Comparison of ENCODE assay signal across 24 mouse cellular contexts in the genomic region with DNA sequence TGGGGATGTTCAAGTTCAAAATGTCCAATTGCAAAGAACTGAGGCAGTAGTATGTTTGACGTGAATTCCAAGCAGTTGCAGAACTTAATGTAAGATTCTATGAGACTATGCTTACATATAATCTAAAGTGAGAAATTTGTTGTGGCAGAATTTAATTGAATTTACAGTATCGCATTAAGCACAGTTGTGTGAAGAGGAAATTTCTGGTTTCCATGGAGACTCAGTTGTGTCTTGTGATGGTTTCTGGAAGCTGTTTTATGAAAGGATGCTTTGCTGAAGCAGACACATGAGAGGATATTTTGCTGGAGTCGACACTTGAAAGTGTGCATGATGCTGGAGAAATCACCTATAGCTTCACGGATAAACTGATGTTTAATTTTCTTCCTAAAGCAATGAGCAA. TPM values are rescaled to one million over a fixed set of nuclear protein-coding genes. Genes with fewer than 3 reads are reported as not detected.
DNase-seq lines count a peak whose midpoint lies in the region; ATAC-seq and TF ChIP-seq lines count a peak whose summit lies in the region.
"Had no signal": no experiment of that assay in that cellular context is flagged by ENCODE, and none has a peak within 500 bp of the region (broad histone marks: within the 10 kb centered on the region; RNA-seq: fewer than 3 reads in every experiment).

No protein-coding gene starts in this region.

- no peaks in the 10 kb centered on the region for H3K4me1 ChIP-seq in forebrain, embryonic 16.5 days (replicated peaks; ENCODE audit: control insufficient read depth, insufficient read depth, low read length)
- no peaks in the 10 kb centered on the region for H3K4me1 ChIP-seq in forebrain, embryonic 11.5 days (replicated peaks; ENCODE audit: control insufficient read depth, insufficient read depth, low read length)
- H3K4me1 ChIP-seq in hindbrain, postnatal 0 days (ENCODE audit: insufficient read depth, low read length) = no peaks in the 10 kb centered on the region
- no peaks in the 10 kb centered on the region for H3K4me1 ChIP-seq in hindbrain, embryonic 11.5 days (replicated peaks; ENCODE audit: control insufficient read depth, insufficient read depth, low read length)
- H3K4me1 ChIP-seq: embryonic facial prominence, embryonic 10.5 days; embryonic facial prominence, embryonic 12.5 days; forebrain, embryonic 12.5 days had no signal

- DNase-seq in forebrain, embryonic 11.5 days (ENCODE audit: low spot score) = no peak
- DNase-seq in hindbrain, postnatal 0 days (ENCODE audit: low spot score) = peak; percentile 8
- DNase-seq in hindbrain, embryonic 11.5 days (ENCODE audit: low spot score) = no peak
- peak; percentile 22 for DNase-seq in brain, adult 2 months (ENCODE audit: low read depth, low spot score)
- peak; percentile 26 for DNase-seq in brain, embryonic 14.5 days (ENCODE audit: low read depth)
- DNase-seq in heart, postnatal 4 days = no peak
- DNase-seq: adrenal gland, adult 2 months; adrenal gland, postnatal 10 days; adrenal gland, postnatal 25 days; cerebellum, adult 11 months; cerebellum, adult 18-20 months; cerebellum, adult 8-10 months; cerebellum, adult 9-11 months; cerebellum, postnatal 14 days; cerebellum, postnatal 36 days; embryo, embryonic 11 days had no signal

- H3K4me2 ChIP-seq in forebrain, embryonic 16.5 days (ENCODE audit: low read length) = no peak overlapping the region
- H3K4me2 ChIP-seq in forebrain, embryonic 11.5 days (ENCODE audit: low read depth, low read length, severe bottlenecking) = no peak overlapping the region
- H3K4me2 ChIP-seq in hindbrain, postnatal 0 days (ENCODE audit: low read depth, low read length) = no peak overlapping the region
- H3K4me2 ChIP-seq in hindbrain, embryonic 11.5 days (replicated peaks; ENCODE audit: low read depth, low read length) = no peak overlapping the region
- H3K4me2 ChIP-seq: embryonic facial prominence, embryonic 12.5 days; forebrain, embryonic 12.5 days had no signal

- no peak overlapping the region for H3K9ac ChIP-seq in forebrain, embryonic 16.5 days (replicated peaks; ENCODE audit: low read depth, low read length)
- no peak overlapping the region for H3K9ac ChIP-seq in forebrain, embryonic 11.5 days (ENCODE audit: low read length)
- no peak overlapping the region for H3K9ac ChIP-seq in hindbrain, postnatal 0 days (replicated peaks; ENCODE audit: low read length)
- H3K9ac ChIP-seq in hindbrain, embryonic 11.5 days (ENCODE audit: low read depth, low read length) = no peak overlapping the region
- H3K9ac ChIP-seq: embryonic facial prominence, embryonic 12.5 days; forebrain, embryonic 12.5 days had no signal

- no peak overlapping the region for H3K27ac ChIP-seq in forebrain, embryonic 16.5 days (ENCODE audit: low read length)
- no peak overlapping the region for H3K27ac ChIP-seq in forebrain, embryonic 11.5 days (ENCODE audit: low read depth, low read length)
- H3K27ac ChIP-seq in hindbrain, postnatal 0 days = no peak overlapping the region
- no peak overlapping the region for H3K27ac ChIP-seq in hindbrain, embryonic 11.5 days (ENCODE audit: low read depth, low read length)
- H3K27ac ChIP-seq: embryonic facial prominence, embryonic 10.5 days; embryonic facial prominence, embryonic 12.5 days; forebrain, embryonic 12.5 days had no signal

- TF ChIP-seq POLR2A in brain, embryonic 14.5 days (IDR thresholded peaks at IDR 0.05; ENCODE audit: borderline replicate concordance, extremely low read depth, insufficient read depth, insufficient read length, poor library complexity, severe bottlenecking) = no peak

- ATAC-seq in forebrain, embryonic 16.5 days = peak; percentile 50
- ATAC-seq in forebrain, embryonic 11.5 days (replicated peaks; ENCODE audit: low FRiP score) = no peak
- no peak for ATAC-seq in hindbrain, postnatal 0 days
- no peak for ATAC-seq in hindbrain, embryonic 11.5 days (ENCODE audit: low FRiP score)

- H3K27me3 ChIP-seq in forebrain, embryonic 16.5 days (replicated peaks; ENCODE audit: control insufficient read depth, insufficient read depth, low read length) = no peaks in the 10 kb centered on the region
- H3K27me3 ChIP-seq in forebrain, embryonic 11.5 days (ENCODE audit: control insufficient read depth, insufficient read depth, low read length) = no peaks in the 10 kb centered on the region
- no peaks in the 10 kb centered on the region for H3K27me3 ChIP-seq in hindbrain, postnatal 0 days (ENCODE audit: insufficient read depth, low read length)
- H3K27me3 ChIP-seq in hindbrain, embryonic 11.5 days (ENCODE audit: control insufficient read depth, insufficient read depth, low read length) = no peaks in the 10 kb centered on the region
- H3K27me3 ChIP-seq: embryonic facial prominence, embryonic 12.5 days; forebrain, embryonic 12.5 days had no signal

- no peaks in the 10 kb centered on the region for H3K9me3 ChIP-seq in forebrain, embryonic 16.5 days (ENCODE audit: control insufficient read depth, low read length)
- no peaks in the 10 kb centered on the region for H3K9me3 ChIP-seq in forebrain, embryonic 11.5 days (ENCODE audit: control insufficient read depth, low read length)
- H3K9me3 ChIP-seq in hindbrain, postnatal 0 days (ENCODE audit: low read length) = no peaks in the 10 kb centered on the region
- no peaks in the 10 kb centered on the region for H3K9me3 ChIP-seq in hindbrain, embryonic 11.5 days (ENCODE audit: control insufficient read depth, low read length)
- H3K9me3 ChIP-seq: embryonic facial prominence, embryonic 10.5 days; embryonic facial prominence, embryonic 12.5 days; forebrain, embryonic 12.5 days had no signal

- no peak overlapping the region for H3K4me3 ChIP-seq in forebrain, embryonic 16.5 days (replicated peaks; ENCODE audit: low read length)
- H3K4me3 ChIP-seq in forebrain, embryonic 11.5 days (ENCODE audit: low read depth, low read length) = no peak overlapping the region
- no peak overlapping the region for H3K4me3 ChIP-seq in hindbrain, postnatal 0 days (ENCODE audit: low read length)
- no peak overlapping the region for H3K4me3 ChIP-seq in hindbrain, embryonic 11.5 days (ENCODE audit: low read depth, low read length)
- H3K4me3 ChIP-seq: embryonic facial prominence, embryonic 10.5 days; embryonic facial prominence, embryonic 12.5 days; forebrain, embryonic 12.5 days had no signal

- 78% methylated on average over 4 of the region's 4 CpGs for WGBS in forebrain, embryonic 16.5 days
- 90% methylated on average over 4 of the region's 4 CpGs for WGBS in forebrain, embryonic 11.5 days
- WGBS in hindbrain, postnatal 0 days = 80% methylated on average over 4 of the region's 4 CpGs
- 86% methylated on average over 4 of the region's 4 CpGs for WGBS in hindbrain, embryonic 11.5 days

- no peaks in the 10 kb centered on the region for H3K36me3 ChIP-seq in forebrain, embryonic 16.5 days (ENCODE audit: control insufficient read depth, insufficient read depth)
- H3K36me3 ChIP-seq in forebrain, embryonic 11.5 days (ENCODE audit: control insufficient read depth, insufficient read depth, low read length) = no peaks in the 10 kb centered on the region
- no peaks in the 10 kb centered on the region for H3K36me3 ChIP-seq in hindbrain, postnatal 0 days (ENCODE audit: insufficient read depth, low read length)
- H3K36me3 ChIP-seq in hindbrain, embryonic 11.5 days (ENCODE audit: control insufficient read depth, insufficient read depth, low read length) = no peaks in the 10 kb centered on the region
- H3K36me3 ChIP-seq: embryonic facial prominence, embryonic 10.5 days; embryonic facial prominence, embryonic 12.5 days; forebrain, embryonic 12.5 days had no signal

- TF ChIP-seq CTCF in hindbrain, postnatal 0 days (IDR thresholded peaks at IDR 0.05; ENCODE audit: low read depth) = no peak
- no peak for TF ChIP-seq CTCF in brain, embryonic 14.5 days (IDR thresholded peaks at IDR 0.05; ENCODE audit: borderline replicate concordance, extremely low read depth, insufficient read depth, insufficient read length)

RNA-seq across cellular contexts. Expression of gene Gm28710, which starts 6.0 kb away (rescaled TPM):
- not detected in 2 replicates for polyA plus RNA-seq in forebrain, embryonic 16.5 days (2015; fragmentation: Nextera tagmentation; extraction: Ambion mirVana)
- polyA plus RNA-seq in forebrain, embryonic 11.5 days (2014; fragmentation: Nextera tagmentation; extraction: Ambion mirVana) = not detected in 2 replicates
- total RNA-seq in hindbrain, postnatal 0 days (2014; rRNA removed) = not detected in 2 replicates
- polyA plus RNA-seq in hindbrain, postnatal 0 days (2015; fragmentation: Nextera tagmentation; extraction: Ambion mirVana) = not detected in 2 replicates
- not detected in 2 replicates for polyA plus RNA-seq in hindbrain, embryonic 11.5 days (2014; fragmentation: Nextera tagmentation; extraction: Ambion mirVana)
- not detected in 2 replicates for polyA plus RNA-seq in brain, embryonic 14.5 days (2012; rRNA removed)
- total RNA-seq in heart, postnatal 4 days (2021) = not detected
- total RNA-seq: adrenal gland, adult 2 months; adrenal gland, postnatal 10 days; adrenal gland, postnatal 25 days; adrenal gland, postnatal 4 days; common myeloid progenitor, adult 5-6 weeks; ES-E14; MEL had no signal
- polyA plus RNA-seq: adrenal gland, adult 2 months; embryonic facial prominence, embryonic 12.5 days; forebrain, embryonic 12.5 days had no signal

Comparison
In these comparisons a context has a peak if more than half of its experiments do, and no peak if none do; other contexts are left out.
1. DNase-seq: peak in hindbrain, postnatal 0 days (single experiment), brain, adult 2 months (single experiment) and brain, embryonic 14.5 days (single experiment); none in forebrain, embryonic 11.5 days (single experiment), hindbrain, embryonic 11.5 days (single experiment) and heart, postnatal 4 days (single experiment).